Mouse (Mus musculus) gastrocnemius, postnatal 10 days (tissue): ENCODE measurements around the gene Prickle3. TPM values are rescaled to one million over a fixed set of nuclear protein-coding genes. Genes with fewer than 3 reads are reported as not detected.

Source experiments
- DNase-seq: peaks from one replicate; pipeline ENCODE4 v3.0.0; 2021; ENCODE audit warnings: mixed read lengths
- long read RNA-seq, 2 experiments: library from polyadenylated mRNA; stranded (forward); transcript quantifications; one replicate each; pipeline ENCODE4 v2.0.0; 2021
- total RNA-seq, 2 experiments: library from RNA; stranded (reverse); gene quantifications; 2 replicates each; pipeline ENCODE4 v1.2.3; 2021

Gene Prickle3
- total RNA-seq: 10 to 100 TPM in 1 of 2 experiments, 1 to 10 TPM in 1; 8.7 to 11.1 TPM
- long read RNA-seq, experiment 1, transcript Prickle3-201 (9 exons, 2,301 nt): major isoform, 17 of 29 reads
- long read RNA-seq, experiment 1, partial matches to known transcripts: 3 of 29 reads
- long read RNA-seq, experiment 1, other reads (novel, unspliced or antisense): 5 of 29 reads
- long read RNA-seq, experiment 2, transcript Prickle3-201 (9 exons, 2,301 nt): major isoform, 15 of 19 reads
- long read RNA-seq, experiment 2, partial matches to known transcripts: 2 of 19 reads
- long read RNA-seq, experiment 2, other reads (novel, unspliced or antisense): 2 of 19 reads

DNA sequence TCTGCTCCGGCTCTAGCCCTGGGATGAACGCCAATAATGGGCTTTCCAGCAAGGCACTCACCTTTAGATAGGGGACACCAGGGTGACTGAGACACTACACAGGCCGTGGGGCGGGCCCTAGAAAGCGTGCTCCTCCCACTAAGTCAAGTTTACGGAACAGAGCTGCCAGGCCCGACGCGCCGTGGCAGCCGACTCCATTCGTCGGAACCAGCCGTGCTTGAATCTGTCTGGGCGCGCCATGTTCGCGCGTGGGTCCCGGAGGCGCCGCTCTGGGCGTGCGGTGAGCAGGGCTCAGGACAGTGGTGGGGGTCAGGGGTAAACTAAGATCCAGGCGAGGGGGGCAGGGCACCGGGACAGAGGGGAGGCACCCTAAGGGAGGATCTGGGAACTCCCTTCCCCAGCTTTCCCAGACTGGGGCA, at the start of gene Prickle3:
Gene Prickle3 (plus strand): TSS at position 40 of the 419 bp plus-strand sequence.
- peak; percentile 51 for DNase-seq

DNA sequence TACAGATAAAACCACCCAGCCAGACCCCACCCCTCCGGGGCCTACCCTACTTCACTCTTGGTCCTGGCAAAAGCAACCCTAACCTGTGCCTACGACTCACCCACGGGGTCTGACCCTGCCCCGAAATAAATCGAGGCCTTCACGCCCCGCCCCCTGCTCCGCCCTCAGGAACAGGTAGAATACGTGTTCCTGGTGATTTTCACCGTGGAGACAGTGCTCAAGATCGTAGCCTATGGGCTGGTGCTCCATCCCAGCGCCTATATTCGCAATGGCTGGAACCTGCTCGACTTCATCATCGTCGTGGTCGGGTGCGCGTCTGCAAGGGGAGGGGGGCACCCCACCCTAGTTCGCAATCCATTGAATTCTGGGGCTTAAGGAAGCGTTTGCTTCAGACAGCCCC, 47.0 kb upstream of the Prickle3 start:
- DNase-seq: no peak

DNA sequence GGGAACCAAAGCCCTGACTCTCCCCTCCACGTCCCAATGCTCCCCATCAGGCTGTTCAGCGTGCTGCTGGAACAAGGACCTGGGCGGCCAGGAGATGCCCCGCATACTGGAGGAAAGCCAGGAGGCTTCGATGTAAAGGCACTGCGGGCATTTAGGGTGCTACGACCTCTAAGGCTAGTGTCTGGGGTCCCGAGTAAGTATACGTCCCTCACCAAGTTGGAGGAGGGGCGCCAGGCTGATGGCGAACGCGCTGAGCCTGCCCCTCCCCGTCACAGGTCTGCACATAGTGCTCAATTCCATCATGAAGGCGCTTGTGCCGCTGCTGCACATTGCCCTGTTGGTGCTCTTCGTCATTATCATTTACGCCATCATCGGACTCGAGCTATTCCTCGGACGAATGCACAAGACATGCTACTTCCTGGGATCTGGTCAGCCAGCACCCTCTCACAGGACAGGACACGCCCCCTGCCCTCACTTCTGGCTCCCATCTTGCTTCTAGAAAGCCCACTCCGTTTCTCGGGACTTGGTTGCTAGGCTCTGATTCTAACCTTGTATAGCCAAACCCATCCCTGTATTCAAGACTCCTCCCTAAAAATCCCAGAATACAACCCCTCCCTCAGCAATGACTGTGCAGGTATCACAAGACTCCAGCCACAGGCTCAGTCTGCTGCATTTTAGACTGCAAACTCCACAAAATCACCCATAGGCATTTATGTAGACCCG, 46.4 kb upstream of the Prickle3 start:
- no peak for DNase-seq

- DNase-seq: no peak
Measured at GRCm38 (mm10) chrX:7617889-7618551, 39.0 kb upstream of the Prickle3 start.

- DNase-seq: no peak
Measured at GRCm38 (mm10) chrX:7632560-7632959, 24.5 kb upstream of the Prickle3 start.

GRCm38 (mm10) chrX:7635101-7635500, 22.0 kb upstream of the Prickle3 start:
- DNase-seq: no peak

GRCm38 (mm10) chrX:7638401-7639091, 18.5 kb upstream of the Prickle3 start, which contains the start of gene Syp:
Gene Syp (plus strand): TSS chrX:7638471.
- DNase-seq: peak; percentile 71

DNA sequence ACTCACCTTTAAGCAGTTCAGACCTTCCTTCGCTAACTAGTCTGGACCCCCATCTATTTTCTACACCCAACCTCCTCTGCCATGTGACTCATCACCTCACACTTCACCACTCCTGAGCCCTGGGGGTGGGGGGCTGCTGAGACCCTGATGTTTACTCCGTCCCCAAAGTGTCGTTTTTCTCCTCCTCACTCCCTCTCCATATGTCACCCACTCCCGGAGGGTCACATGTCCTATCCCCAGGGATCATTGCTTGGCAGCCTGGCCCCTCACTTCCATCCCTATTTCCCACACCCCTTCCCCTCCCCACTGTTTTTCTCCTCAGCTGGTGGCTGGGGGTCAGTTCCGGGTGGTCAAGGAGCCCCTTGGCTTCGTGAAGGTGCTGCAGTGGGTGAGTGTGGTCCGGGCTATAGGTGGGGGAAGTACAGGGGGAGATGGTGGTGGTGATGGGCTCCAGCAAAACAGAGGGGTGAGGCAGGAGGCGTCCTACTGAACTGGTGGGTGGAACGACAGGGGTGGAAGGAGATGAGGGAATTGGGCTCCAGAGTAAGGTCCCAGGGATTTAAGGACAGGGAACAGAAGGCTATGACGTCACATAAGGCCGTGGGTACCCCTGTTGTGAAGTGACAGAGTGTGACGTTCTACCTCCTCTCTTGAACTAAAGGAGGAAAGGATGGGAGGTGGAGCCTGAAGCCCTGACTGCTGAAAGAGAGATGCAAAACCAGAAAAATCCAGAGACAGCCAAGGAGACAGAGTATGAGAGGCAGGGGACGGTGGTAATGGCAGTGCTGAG, 17.3 kb upstream of the Prickle3 start:
- DNase-seq: no peak

DNA sequence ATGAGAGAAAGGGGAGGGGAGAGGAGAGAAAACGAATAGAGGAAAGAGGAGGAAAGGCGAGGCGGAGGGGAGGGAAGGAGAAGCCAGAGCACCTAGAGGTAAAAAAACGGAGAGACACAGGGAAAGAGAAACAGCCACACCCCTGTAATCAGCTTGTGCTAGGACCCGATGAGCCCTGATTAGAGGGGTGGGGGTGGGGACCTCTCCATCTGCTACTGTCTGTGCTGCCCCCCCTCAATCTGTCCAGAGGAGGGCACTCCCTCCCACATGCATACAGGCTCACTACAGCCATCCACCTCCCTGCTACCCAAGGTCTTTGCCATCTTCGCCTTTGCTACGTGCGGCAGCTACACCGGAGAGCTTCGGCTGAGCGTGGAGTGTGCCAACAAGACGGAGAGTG, 16.3 kb upstream of the Prickle3 start:
- no peak for DNase-seq

DNA sequence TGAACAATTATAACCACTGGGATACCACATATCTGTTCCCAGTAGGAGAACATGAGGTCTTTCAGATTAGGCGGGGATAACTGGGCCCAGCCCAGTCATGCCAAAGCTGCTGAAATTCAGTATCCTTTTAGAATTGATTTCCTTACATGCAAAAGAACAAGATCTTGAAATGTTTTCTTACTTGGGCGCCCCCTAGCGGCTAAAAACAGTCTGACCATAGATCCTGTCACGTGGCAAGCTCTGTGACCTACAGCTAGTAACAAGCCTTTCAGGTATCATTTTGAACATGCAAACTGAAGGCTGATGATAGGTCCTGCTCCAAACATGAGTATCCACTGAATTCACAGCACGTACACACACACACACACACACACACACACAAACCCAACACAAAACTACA, 11.7 kb upstream of the Prickle3 start:
- peak; percentile 75 for DNase-seq

- peak; percentile 76 for DNase-seq
Measured at GRCm38 (mm10) chrX:7648671-7649304, 8.3 kb upstream of the Prickle3 start.

DNA sequence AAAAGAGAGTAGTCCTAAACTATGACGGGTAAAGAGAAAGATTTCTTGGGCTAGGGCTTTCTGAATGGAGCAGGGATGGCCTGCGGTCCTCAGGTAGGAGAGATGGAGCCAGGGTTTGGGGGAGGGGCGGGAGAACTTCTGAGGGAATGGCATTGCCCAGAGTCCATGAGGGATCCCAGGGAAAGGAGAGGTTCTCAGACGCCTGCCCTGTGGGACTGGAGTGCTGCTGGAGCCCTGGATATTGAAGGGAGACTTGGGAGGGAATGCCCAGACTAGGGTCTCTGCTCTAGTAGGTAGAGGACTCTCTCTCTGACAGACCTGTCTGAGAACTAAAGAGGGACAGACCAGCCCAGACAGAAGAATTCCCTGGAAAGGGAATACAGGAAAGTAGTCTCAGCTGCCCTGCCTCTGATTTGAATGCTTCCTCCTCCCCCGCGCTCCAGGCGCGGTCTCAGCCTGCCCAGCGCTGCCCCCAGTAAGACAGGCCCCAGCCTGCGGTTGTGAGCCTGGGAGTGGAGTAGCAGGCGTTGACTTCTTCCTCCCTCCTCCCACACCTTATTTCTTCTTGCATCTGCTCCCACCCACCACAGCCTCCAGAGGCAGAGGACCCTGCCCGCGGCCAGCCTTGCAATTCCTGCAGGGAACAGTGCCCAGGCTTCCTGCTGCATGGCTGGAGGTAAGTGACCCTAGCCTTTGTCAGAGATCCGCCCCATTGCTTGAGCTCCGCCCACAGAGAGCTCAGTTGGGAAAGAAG, 1.1 kb downstream of the Prickle3 start:
- peak; percentile 19 for DNase-seq

DNA sequence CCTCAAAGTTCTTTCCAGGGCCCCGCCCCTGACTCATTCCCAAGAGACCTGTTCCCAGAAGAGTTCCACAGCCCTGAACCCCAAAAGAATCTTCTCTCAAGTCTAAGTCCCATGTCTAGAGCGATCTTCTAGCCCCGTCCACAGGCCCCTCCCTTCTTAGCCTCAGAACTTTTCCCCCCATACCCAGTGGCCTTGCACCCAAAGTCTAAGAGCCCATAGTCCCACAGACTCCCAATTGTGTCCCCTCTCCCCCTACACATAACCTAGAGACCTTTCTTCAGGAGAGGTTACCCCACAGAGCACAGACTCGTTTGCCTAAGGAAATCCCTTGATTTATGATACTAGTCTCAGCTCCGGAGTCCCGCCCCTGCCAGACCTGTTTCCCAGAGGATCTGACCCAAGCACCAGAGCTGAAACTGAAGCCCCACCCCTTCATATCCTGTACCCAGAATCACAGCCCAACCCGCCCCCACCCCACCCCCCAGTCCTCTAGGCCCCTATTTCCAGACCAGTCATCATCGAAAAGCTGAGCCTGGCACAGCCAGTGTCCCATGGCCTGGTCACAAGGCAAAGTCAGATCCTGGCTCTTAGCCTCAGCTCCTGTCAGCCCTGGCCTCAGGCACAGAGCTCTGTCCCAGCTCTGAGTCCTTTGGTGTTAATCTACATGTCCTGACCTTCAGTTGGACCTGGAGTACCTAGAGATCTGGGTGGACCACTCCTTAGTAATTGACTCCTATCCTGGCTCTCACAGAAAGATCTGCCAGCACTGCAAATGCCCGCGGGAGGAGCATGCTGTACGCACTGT, 1.9 kb downstream of the Prickle3 start:
- no peak for DNase-seq

- DNase-seq: no peak
Measured at GRCm38 (mm10) chrX:7661086-7661485, 4.0 kb downstream of the Prickle3 start.

DNA sequence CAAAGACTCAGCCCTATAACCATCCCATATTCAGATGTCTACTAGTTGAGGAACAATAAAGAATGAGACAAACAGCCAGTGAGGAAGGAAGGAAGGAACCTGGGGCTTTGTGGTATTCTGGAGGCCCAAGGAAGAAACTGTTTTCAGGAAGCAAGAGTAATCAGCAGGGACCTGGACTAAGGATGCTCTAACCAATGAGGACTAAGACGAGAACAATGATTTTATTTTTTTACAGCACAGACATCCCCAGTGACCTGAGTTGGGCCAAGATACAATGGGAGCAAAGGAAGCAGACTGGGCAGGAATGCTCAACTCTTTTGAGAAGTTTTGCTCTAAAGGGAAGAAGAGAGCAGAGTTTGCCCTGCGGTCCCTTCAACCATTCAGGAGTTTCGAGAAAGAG, 5.9 kb downstream of the Prickle3 start:
- DNase-seq: no peak

DNA sequence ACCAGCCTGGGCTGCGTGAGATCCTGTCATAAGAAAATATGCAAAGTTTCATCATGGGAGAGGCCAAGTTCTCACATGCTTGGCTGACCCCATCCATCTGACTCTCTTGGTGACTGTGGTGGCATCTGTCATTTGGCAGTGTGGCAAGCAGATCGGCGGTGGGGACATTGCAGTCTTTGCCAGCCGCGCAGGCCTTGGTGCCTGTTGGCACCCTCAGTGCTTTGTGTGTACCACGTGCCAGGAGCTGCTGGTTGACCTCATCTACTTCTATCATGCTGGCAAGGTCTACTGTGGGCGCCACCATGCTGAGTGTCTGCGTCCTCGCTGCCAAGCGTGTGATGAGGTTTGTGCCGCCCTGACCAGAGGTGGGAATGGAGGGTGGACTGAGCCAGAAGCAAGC, 7.7 kb downstream of the Prickle3 start:
- DNase-seq: no peak

GRCm38 (mm10) chrX:7665739-7666502, 8.9 kb downstream of the Prickle3 start:
- DNase-seq: no peak

DNA sequence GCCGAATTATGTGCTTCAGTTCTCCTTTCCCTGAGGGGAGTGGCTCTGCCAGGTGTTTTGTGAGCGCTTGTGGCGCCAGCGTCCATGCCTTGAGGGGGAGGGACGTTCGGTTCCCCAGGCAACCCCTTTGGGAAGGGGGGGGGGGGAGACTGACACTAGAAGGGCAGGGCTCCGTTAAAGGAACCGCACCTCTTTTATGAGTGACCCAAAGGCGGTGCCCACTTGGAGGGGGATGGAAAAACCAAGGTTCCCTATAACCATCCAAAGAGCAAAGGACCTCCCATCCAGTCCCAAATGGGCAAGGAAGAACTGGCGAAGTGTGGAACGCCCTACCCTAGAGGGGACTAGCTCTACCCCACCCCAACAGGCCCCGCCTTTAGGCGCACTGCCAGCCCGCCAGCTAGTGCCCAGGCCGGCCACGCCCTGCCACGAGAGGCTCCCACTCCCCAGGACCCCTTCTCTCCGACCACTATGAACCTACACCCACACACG, 13.4 kb downstream of the Prickle3 start:
- peak; percentile 66 for DNase-seq
